Mouse (Mus musculus): ENCODE measurements around the gene Ddx25. TPM values are rescaled to one million over a fixed set of nuclear protein-coding genes. Genes with fewer than 3 reads are reported as not detected.

Ddx25 gene
- polyA plus RNA-seq, 1 experiment from 2014 or later, result 7.8 TPM

DNA sequence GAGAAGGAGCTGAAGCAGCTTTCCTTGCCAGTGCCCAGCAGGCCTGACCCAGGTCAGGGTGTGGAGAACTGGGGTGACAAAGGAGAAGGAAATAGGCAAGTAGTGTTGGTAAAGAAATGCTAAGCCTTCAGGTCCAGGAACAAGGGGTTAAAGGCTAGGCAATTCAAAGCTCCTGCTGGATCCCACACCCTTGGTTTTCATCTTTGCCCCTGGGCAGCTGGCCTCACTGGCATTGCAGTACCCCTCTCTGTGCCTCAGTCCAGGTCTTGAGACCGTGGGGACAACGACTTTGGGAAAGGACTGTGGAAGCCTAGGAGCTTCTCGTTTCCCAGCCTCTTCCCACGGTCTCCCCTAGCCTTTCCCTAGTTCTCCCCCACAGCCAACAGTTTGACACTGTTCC lies 44.4 kb downstream of the Ddx25 start:
- Histone ChIP-seq H3K4me3 (no peak overlapping the region), H3K9me3 (no peaks in the 10 kb centered on the region), H3K36me3 (replicated peaks) (no peaks in the 10 kb centered on the region), H3K27ac (no peak overlapping the region), H3K27me3 (ENCODE audit: poor library complexity, severe bottlenecking) (no peaks in the 10 kb centered on the region), H3K4me1 (0 out of 2 replicates have a peak, but pooled peaks cover 3% of the 10 kb centered on the region)
- WGBS, result 91% methylated on average over 4 of the region's 4 CpGs
- no peak for DNase-seq (ENCODE audit: extremely low spot score, low spot score)

DNA sequence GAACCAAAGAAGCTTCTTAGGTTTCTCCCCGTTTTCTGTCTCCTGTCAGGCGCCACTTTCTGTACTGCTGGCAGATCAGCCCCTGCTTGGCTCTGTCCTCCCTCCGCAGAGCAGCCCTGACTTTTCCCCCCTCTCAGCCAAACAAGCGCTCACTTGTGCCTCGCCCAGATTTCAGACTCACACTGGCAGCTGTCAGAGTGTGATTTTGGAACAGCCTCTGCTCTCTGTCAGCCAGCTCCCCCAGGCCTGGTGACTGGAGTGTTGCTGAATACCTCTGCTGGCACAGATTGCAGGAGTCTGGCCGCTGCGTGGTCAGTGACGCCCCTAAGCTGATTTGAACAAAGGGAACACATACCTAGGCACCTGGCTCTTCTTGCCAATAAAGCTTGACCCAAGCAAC lies 50.1 kb downstream of the Ddx25 start:
- Histone ChIP-seq H3K4me1 (peaks cover 13% of the 10 kb centered on the region; the same call in 1 of the 2 replicates), H3K27me3 (ENCODE audit: poor library complexity, severe bottlenecking) (no peaks in the 10 kb centered on the region), H3K9me3 (no peaks in the 10 kb centered on the region), H3K27ac (no peak overlapping the region), H3K36me3 (replicated peaks) (peaks cover 36% of the 10 kb centered on the region), H3K4me3 (no peak overlapping the region)
- no peak for DNase-seq (ENCODE audit: extremely low spot score, low spot score)
- WGBS, result 52% methylated on average over 8 of the region's 8 CpGs

DNA sequence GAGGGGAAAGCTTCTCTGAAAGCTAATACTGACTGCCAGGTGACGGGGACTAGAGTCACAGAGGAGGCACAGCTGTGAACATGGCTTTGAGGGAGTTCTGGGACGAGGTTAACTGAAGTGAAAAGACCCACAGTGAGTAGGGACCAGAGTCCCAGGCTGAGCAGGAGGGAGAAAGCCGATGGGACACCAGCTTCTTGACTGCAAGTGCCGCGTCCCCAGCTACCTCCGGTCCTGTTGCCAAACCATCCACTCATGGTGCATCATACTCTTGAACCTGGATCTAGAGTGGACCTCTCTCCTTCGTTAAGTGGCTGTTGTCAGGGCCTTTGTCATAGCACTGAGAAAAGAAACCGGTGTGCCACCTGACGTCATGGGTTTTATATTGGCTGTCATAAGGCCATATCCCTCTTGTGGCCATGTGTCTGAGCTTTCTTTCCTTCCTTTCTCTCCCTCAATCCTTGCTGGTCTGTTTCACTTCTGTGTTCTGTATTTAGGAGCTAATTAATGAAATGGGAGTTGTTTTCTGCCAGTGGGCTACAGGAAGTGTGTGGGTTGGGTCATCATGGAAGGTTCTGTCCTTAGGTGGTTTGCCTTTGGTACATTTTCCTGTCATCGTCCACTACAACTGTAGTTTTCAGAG lies 55.8 kb downstream of the Ddx25 start:
- no peak for DNase-seq (ENCODE audit: extremely low spot score, low spot score)
- no peak overlapping the region for H3K4me3 ChIP-seq
- H3K9me3 ChIP-seq, result no peaks in the 10 kb centered on the region
- H3K27me3 ChIP-seq (ENCODE audit: poor library complexity, severe bottlenecking), result no peaks in the 10 kb centered on the region
- no peak overlapping the region for H3K27ac ChIP-seq
- H3K4me1 ChIP-seq, result no peaks in the 10 kb centered on the region
- H3K36me3 ChIP-seq (replicated peaks), result peaks cover 93% of the 10 kb centered on the region
- 90% methylated on average over 10 of the region's 10 CpGs for WGBS

GRCm38 (mm10) chr9:35499946-35500345 lies 58.4 kb downstream of the Ddx25 start:
- peaks cover 5% of the 10 kb centered on the region; the same call in 1 of the 2 replicates for H3K4me1 ChIP-seq
- H3K4me3 ChIP-seq, result no peak overlapping the region
- H3K36me3 ChIP-seq (replicated peaks), result peaks cover 97% of the 10 kb centered on the region
- no peak overlapping the region for H3K27ac ChIP-seq
- WGBS, result 91% methylated on average over 6 of the region's 6 CpGs
- no peak for DNase-seq (ENCODE audit: extremely low spot score, low spot score)
- H3K9me3 ChIP-seq, result no peaks in the 10 kb centered on the region
- no peaks in the 10 kb centered on the region for H3K27me3 ChIP-seq (ENCODE audit: poor library complexity, severe bottlenecking)

DNA sequence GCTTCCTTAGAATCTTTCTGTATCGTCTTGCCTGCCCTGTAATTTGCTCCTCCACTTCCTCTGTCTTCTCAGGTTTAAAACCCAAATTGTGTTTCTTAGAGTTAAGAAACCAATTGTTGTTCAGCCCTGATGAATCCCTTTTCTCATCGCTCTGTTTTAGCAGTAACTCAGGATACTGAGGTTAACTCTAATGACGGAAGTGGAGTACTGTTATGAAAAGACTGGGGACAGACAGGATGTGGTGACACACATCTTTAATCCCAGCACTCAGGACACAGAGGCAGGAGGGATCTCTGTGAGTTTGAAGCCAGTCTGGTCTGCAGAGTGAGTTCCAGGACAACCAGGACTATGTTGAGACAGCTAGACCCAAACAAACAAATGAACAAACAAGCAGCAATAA lies 62.9 kb downstream of the Ddx25 start:
- H3K36me3 ChIP-seq (replicated peaks), result peaks cover 88% of the 10 kb centered on the region
- WGBS, result 77% methylated on average over 3 of the region's 3 CpGs
- H3K4me1 ChIP-seq, result peaks cover 11% of the 10 kb centered on the region
- H3K9me3 ChIP-seq, result no peaks in the 10 kb centered on the region
- no peak for DNase-seq (ENCODE audit: extremely low spot score, low spot score)
- no peak overlapping the region for H3K27ac ChIP-seq
- H3K4me3 ChIP-seq, result no peak overlapping the region
- H3K27me3 ChIP-seq (ENCODE audit: poor library complexity, severe bottlenecking), result no peaks in the 10 kb centered on the region

DNA sequence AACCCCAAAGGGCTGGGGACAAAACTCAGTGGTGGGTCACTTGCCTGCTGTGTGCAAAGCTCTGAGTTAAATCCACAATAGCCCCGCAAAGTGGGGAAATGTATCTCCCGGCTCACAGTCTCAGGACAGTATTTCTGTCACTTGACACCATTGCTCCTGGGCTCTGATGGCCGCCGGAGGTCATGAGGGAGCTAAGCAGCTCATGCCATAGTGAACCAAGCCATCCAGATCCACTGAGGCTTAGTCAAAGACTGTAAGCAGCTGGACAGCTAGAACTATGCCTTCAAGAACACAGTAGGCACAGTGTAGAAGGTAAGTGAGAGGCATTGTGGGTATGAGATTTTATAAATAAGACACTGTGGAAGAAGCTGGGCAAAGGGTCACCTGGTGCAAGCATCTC lies 63.4 kb downstream of the Ddx25 start:
- no peak overlapping the region for H3K4me3 ChIP-seq
- H3K36me3 ChIP-seq (replicated peaks), result peaks cover 86% of the 10 kb centered on the region
- H3K27ac ChIP-seq, result no peak overlapping the region
- no peak for DNase-seq (ENCODE audit: extremely low spot score, low spot score)
- peaks cover 11% of the 10 kb centered on the region for H3K4me1 ChIP-seq
- WGBS, result 59% methylated on average over 4 of the region's 4 CpGs
- H3K27me3 ChIP-seq (ENCODE audit: poor library complexity, severe bottlenecking), result no peaks in the 10 kb centered on the region
- H3K9me3 ChIP-seq, result no peaks in the 10 kb centered on the region

- H3K4me1 ChIP-seq, result peaks cover 11% of the 10 kb centered on the region
- H3K27ac ChIP-seq, result no peak overlapping the region
- no peaks in the 10 kb centered on the region for H3K9me3 ChIP-seq
- 76% methylated on average over 4 of the region's 4 CpGs for WGBS
- no peak overlapping the region for H3K4me3 ChIP-seq
- no peaks in the 10 kb centered on the region for H3K27me3 ChIP-seq (ENCODE audit: poor library complexity, severe bottlenecking)
- no peak for DNase-seq (ENCODE audit: extremely low spot score, low spot score)
- peaks cover 86% of the 10 kb centered on the region for H3K36me3 ChIP-seq (replicated peaks)
Measured at GRCm38 (mm10) chr9:35493733-35494092, 64.6 kb downstream of the Ddx25 start.

GRCm38 (mm10) chr9:35493033-35493732 lies 65.1 kb downstream of the Ddx25 start:
- Histone ChIP-seq H3K4me3 (no peak overlapping the region), H3K27me3 (ENCODE audit: poor library complexity, severe bottlenecking) (no peaks in the 10 kb centered on the region), H3K4me1 (peaks cover 11% of the 10 kb centered on the region), H3K36me3 (replicated peaks) (peaks cover 86% of the 10 kb centered on the region), H3K27ac (no peak overlapping the region), H3K9me3 (no peaks in the 10 kb centered on the region)
- DNase-seq (ENCODE audit: extremely low spot score, low spot score), result no peak
- WGBS, result 52% methylated on average over 7 of the region's 7 CpGs

- WGBS, result 87% methylated on average over 11 of the region's 11 CpGs
- H3K9me3 ChIP-seq, result no peaks in the 10 kb centered on the region
- no peak overlapping the region for H3K4me3 ChIP-seq
- H3K27me3 ChIP-seq (ENCODE audit: poor library complexity, severe bottlenecking), result no peaks in the 10 kb centered on the region
- peaks cover 11% of the 10 kb centered on the region for H3K4me1 ChIP-seq
- no peak overlapping the region for H3K27ac ChIP-seq
- DNase-seq (ENCODE audit: extremely low spot score, low spot score), result no peak
- peaks cover 85% of the 10 kb centered on the region for H3K36me3 ChIP-seq (replicated peaks)
Measured at GRCm38 (mm10) chr9:35491109-35491866, 67.0 kb downstream of the Ddx25 start.

GRCm38 (mm10) chr9:35488496-35488895 lies 69.8 kb downstream of the Ddx25 start:
- peaks cover 90% of the 10 kb centered on the region for H3K36me3 ChIP-seq (replicated peaks)

More at GRCm38 (mm10) chr9:35488496-35488895, 69.8 kb downstream of the Ddx25 start:
- H3K27ac ChIP-seq, result no peak overlapping the region
- peaks cover 3% of the 10 kb centered on the region; the same call in 1 of the 2 replicates for H3K4me1 ChIP-seq
- no peaks in the 10 kb centered on the region for H3K9me3 ChIP-seq
- no peak overlapping the region for H3K4me3 ChIP-seq
- H3K27me3 ChIP-seq (ENCODE audit: poor library complexity, severe bottlenecking), result no peaks in the 10 kb centered on the region
- WGBS, result 95% methylated on average over 4 of the region's 4 CpGs
- DNase-seq (ENCODE audit: extremely low spot score, low spot score), result no peak

All from forebrain, embryonic 10.5 days (tissue).